Mouse (Mus musculus) embryonic facial prominence, embryonic 10.5 days (tissue): ENCODE data around the gene Ddah1. TPM values are rescaled to one million over a fixed set of nuclear protein-coding genes. Genes with fewer than 3 reads are reported as not detected.

Experiments
- DNase-seq: peaks from one replicate; pipeline ENCODE4 v3.0.0-alpha.2; 2017; ENCODE audit warnings: low spot score
- H3K27ac ChIP-seq: fragments of 300-500 bp; sonication (generic); replicated peaks from 2 replicates; pipeline ENCODE4 v1.5.1; 2016; ENCODE audit warnings: mild to moderate bottlenecking
- H3K27me3 ChIP-seq: fragments of 300-500 bp; sonication (generic); replicated peaks from 2 replicates; pipeline ENCODE4 v1.6.1; 2016; ENCODE audit warnings: low read depth, mild to moderate bottlenecking; ENCODE audit not compliant: poor library complexity, severe bottlenecking
- H3K36me3 ChIP-seq: fragments of 300-500 bp; sonication (generic); replicated peaks from 2 replicates; pipeline ENCODE4 v1.6.1; 2016; ENCODE audit warnings: mild to moderate bottlenecking, moderate library complexity
- H3K4me1 ChIP-seq: fragments of 300-500 bp; sonication (generic); 2 replicates; pipeline ENCODE4 v1.6.1; 2016
- H3K4me3 ChIP-seq: fragments of 300-500 bp; sonication (generic); 2 replicates; pipeline ENCODE4 v1.5.1; 2016; ENCODE audit warnings: mild to moderate bottlenecking, moderate library complexity
- H3K9me3 ChIP-seq: fragments of 300-500 bp; sonication (generic); 2 replicates; pipeline ENCODE4 v1.6.1; 2016; ENCODE audit warnings: mild to moderate bottlenecking
- WGBS: fragments of 180-500 bp; shearing (Covaris S2); methylation state at CpG from one replicate; pipeline ENCODE4 v1.1.7; 2016; 5-methylcytosine and 5-hydroxymethylcytosine counted together
- polyA plus RNA-seq: library from polyadenylated mRNA; unstranded; fragments of >200 nt; fragmentation: Nextera tagmentation; extraction: Ambion mirVana; gene quantifications from 2 replicates; pipeline ENCODE4 v1.2.1, GENCODE M21; 2016

Ddah1 gene
- polyA plus RNA-seq, 1 experiment from 2014 or later, result 22.4 TPM

DNA sequence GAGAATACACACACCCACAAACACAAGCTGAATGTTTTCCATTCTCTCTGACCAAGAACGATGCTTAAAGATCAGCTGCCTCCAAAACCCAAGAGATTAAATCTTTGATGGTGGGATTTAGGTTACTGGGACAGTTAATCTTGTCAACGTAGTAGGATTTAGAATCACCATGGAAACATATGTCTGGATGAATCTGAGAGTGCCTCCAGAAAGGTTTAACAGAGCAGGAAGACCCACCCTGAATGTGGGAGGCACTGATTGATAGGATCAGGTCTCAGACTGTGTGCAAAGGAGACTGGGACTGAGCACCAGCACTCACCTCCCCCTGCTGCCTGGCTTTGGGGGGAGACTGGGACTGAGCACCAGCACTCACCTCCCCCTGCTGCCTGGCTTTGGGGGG is 124.8 kb downstream of the Ddah1 start:
- 0 out of 2 replicates have a peak overlapping the region, but pooled peaks have one; percentile 10 for H3K27ac ChIP-seq
- 64% methylated on average over 2 of the region's 2 CpGs for WGBS
- no peak overlapping the region for H3K4me3 ChIP-seq
- H3K36me3 ChIP-seq, result no peaks in the 10 kb centered on the region
- DNase-seq, result no peak
- H3K9me3 ChIP-seq, result no peaks in the 10 kb centered on the region
- no peaks in the 10 kb centered on the region for H3K27me3 ChIP-seq
- peaks cover 27% of the 10 kb centered on the region for H3K4me1 ChIP-seq

DNA sequence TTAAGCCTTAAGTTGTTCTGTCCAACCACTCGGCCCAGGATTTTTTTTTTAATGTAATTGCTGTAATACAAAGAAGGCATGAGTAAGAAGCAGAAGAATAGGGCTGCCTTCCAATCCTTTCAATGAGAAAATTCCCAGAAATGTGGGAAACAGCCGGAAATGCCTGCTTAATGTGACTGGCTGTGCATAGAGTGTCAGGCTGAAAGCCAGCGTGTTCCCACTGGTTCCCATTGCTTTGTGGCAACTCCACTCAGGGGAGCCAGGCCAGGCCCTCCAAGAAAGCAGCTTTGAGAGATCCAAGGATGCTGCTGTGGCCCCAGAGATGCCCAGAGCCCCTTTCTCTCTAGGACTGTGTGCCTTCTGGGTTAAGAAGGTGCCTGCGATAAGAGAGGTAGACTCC is 126.9 kb downstream of the Ddah1 start:
- Histone ChIP-seq H3K27ac (peak overlapping the region; percentile 69; the same call in 1 of the 2 replicates), H3K36me3 (0 out of 2 replicates have a peak, but pooled peaks cover 3% of the 10 kb centered on the region), H3K27me3 (no peaks in the 10 kb centered on the region), H3K9me3 (no peaks in the 10 kb centered on the region), H3K4me3 (no peak overlapping the region), H3K4me1 (peaks cover 27% of the 10 kb centered on the region)
- DNase-seq, result no peak
- WGBS, result 76% methylated on average over 4 of the region's 4 CpGs

DNA sequence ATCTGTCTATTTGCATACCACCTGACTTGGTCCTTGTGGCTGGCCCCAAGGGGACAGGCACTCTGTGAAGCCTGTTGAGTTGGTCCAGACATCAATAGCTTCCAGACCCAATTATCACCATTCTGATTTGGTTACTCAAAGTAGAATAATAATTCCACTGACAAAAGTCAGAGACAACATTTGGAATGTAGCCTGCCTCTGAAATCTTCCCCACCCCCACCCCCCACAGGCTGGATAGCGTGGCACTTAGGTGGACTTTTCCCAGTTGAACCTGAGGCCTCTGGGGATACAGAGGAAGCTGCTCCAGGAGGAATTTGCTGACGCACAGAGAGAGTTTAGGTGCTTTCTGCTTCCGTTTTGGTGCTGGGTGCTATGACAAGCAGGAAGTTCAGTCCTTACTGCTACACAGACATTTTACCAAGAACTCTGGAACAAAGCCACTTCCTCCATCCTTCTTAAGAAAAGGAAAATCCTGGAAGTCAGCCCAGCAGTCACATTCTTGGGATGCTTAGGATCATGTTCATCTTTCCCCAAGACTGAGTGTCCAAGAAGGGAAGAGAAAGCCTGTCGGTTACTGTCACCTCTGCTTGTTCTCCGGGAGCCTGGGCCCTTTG is 127.5 kb downstream of the Ddah1 start:
- Histone ChIP-seq H3K36me3 (0 out of 2 replicates have a peak, but pooled peaks cover 3% of the 10 kb centered on the region), H3K27ac (peak overlapping the region; percentile 69), H3K4me1 (peaks cover 30% of the 10 kb centered on the region), H3K4me3 (no peak overlapping the region), H3K9me3 (no peaks in the 10 kb centered on the region), H3K27me3 (no peaks in the 10 kb centered on the region)
- DNase-seq, result no peak
- WGBS, result 51% methylated on average over 5 of the region's 5 CpGs

DNA sequence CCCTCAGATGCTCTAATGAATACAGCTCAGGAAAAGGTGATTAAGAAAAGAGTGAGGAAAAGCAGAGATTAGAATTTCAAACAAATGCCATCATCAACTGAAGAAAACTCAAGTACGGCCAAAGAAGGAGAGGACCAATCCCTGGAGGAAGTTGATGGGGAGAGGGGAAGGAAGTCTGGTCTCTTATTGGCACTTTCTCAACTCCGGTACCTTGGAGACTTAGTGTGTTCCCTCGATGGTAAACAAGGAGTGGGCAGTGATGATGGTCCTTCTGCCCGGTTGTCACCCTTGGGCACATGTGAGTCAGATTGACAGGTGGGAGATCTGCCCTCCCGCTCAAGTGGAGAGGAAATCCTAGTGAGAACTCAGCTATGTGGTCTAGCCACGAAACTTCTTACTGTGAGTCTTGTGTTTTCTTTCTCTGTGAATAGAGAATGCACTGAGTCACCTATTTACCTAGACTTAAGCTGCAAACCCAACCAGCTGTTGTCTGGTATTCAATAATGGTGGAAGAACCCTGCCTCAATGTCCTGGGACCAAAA is 129.0 kb downstream of the Ddah1 start:
- no peak overlapping the region for H3K4me3 ChIP-seq
- H3K36me3 ChIP-seq, result 0 out of 2 replicates have a peak, but pooled peaks cover 3% of the 10 kb centered on the region
- peaks cover 21% of the 10 kb centered on the region for H3K4me1 ChIP-seq
- no peaks in the 10 kb centered on the region for H3K9me3 ChIP-seq
- 83% methylated on average over 6 of the region's 6 CpGs for WGBS
- DNase-seq, result no peak
- H3K27ac ChIP-seq, result no peak overlapping the region
- H3K27me3 ChIP-seq, result no peaks in the 10 kb centered on the region

DNA sequence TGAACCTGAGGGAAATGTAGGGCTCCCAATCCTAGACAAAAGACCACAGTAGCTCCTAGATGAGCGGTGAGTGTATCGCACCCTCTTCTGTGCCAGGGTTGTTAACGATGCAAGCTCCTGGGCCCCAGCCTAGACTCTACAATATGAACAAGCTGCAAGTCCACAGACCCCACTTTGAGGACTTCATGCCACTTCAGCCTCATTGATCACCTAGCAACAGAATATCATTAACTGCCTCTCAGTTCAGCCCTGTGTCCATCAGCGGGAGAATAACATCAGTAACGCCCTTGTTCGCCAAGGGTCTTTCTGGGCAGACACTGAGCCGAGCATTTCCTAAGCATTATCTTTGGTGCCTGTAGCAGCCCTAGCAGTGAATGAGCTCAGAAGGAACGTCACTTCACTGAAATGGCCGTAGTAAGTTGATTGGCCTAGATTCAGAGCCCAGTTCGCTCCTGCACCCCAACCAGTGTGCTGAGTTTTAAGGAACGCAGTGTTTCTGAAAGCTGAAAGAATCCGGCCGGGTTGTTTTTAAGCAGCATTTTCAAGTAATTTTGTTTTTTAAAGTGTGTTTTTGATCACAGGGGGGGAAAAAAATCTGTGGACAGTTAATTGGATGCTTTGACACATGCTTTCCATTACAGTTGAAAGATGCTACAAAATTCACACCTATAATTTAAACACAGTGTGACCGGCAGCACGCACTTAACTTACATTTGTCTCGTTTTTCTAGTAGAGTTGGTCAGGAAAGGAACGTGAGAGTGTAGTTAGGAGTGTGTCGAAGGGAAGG is 132.1 kb downstream of the Ddah1 start:
- H3K36me3 ChIP-seq, result 0 out of 2 replicates have a peak, but pooled peaks cover 3% of the 10 kb centered on the region
- H3K4me1 ChIP-seq, result peaks cover 14% of the 10 kb centered on the region
- H3K9me3 ChIP-seq, result no peaks in the 10 kb centered on the region
- no peaks in the 10 kb centered on the region for H3K27me3 ChIP-seq
- no peak overlapping the region for H3K4me3 ChIP-seq
- peak; percentile 22 for DNase-seq
- WGBS, result 77% methylated on average over 18 of the region's 18 CpGs
- no peak overlapping the region for H3K27ac ChIP-seq

DNA sequence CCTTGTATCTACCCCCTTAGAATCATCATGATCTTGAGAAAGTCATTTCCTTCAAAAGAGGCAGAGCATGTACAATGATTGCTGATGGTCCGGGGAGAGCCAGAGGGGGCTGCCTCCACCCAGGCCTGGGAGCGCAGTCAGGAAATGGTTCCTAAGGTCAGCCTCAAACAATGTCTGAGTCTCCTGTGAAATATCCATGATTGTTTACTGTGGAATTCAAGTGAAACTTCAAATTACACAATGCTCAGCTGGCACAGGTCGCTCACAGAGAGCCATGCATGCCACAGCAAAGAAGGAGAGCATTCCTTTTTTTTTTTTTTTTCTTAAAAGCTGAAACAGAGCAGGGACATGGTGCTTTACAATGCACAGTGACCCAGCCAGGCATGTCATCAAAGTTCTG is 134.0 kb downstream of the Ddah1 start:
- H3K4me1 ChIP-seq, result peaks cover 2% of the 10 kb centered on the region; the same call in 1 of the 2 replicates
- DNase-seq, result no peak
- H3K27me3 ChIP-seq, result no peaks in the 10 kb centered on the region
- H3K27ac ChIP-seq, result no peak overlapping the region
- H3K4me3 ChIP-seq, result no peak overlapping the region
- WGBS, result 78% methylated on average over 3 of the region's 3 CpGs
- H3K9me3 ChIP-seq, result no peaks in the 10 kb centered on the region
- 0 out of 2 replicates have a peak, but pooled peaks cover 3% of the 10 kb centered on the region for H3K36me3 ChIP-seq

DNA sequence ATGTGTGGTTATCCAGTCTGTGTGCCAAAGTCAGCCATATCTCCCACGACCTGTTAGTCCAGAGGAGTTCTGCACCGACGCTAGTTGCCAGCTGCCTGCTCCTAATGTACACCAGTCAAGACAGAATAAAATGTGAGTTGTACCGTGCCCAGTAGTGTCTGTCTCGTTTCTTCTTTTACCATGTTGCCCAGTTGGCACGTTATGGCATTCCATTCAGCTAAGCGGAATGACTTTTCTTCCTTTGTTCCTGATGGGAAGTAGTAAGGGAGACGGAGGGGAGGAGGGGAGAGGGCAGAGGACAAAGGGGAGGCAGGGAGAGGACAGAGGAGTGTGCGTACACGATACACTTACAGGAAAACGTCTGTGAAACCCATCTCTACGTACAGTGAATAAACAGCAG is 135.7 kb downstream of the Ddah1 start:
- H3K4me1 ChIP-seq, result peaks cover 2% of the 10 kb centered on the region; the same call in 1 of the 2 replicates
- no peak overlapping the region for H3K4me3 ChIP-seq
- no peak overlapping the region for H3K27ac ChIP-seq
- DNase-seq, result no peak
- no peaks in the 10 kb centered on the region for H3K9me3 ChIP-seq
- WGBS, result 82% methylated on average over 12 of the region's 12 CpGs
- H3K36me3 ChIP-seq, result 0 out of 2 replicates have a peak, but pooled peaks cover 3% of the 10 kb centered on the region
- no peaks in the 10 kb centered on the region for H3K27me3 ChIP-seq

DNA sequence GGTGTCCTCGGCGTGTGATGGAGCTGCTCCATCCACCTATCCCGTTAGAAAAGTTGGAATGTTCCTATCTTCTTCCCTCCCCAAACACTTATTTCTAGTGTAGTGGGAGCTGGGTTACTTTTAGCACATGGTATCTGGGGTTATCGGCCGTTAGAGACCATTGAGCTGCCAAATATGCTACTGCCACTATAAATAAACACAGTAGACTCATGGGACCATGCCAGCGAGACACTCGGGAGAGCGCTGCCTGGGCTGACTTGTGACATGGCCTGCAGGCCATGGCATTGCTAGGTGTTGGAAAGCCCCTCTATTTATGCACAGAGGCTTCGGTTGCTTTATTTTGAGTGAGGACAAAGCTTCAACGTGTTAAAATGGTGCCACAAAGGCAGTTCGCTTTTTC is 139.3 kb downstream of the Ddah1 start:
- no peaks in the 10 kb centered on the region for H3K9me3 ChIP-seq
- no peak overlapping the region for H3K27ac ChIP-seq
- no peak for DNase-seq
- no peaks in the 10 kb centered on the region for H3K4me1 ChIP-seq
- H3K27me3 ChIP-seq, result no peaks in the 10 kb centered on the region
- no peak overlapping the region for H3K4me3 ChIP-seq
- 86% methylated on average over 11 of the region's 11 CpGs for WGBS
- no peaks in the 10 kb centered on the region for H3K36me3 ChIP-seq

DNA sequence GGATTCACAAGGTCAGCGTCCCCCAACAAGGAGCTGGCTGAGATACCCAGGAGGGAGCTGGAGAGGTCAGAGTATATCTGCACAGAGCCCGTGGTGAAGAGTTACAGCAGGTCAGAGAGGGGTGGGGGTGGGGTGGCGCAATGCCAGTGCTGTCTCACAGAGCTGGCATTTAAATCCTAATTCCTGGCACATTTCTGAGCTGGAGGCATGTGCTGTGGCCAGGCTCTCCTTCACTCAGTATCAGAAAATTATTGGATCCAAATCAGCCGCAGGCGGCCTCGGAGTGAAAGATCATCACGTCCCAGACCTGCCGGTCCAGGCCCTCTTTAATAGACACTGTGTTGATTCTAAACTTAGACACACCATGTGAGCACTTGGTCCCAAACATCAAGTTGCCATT is 141.4 kb downstream of the Ddah1 start:
- Histone ChIP-seq H3K4me1 (no peaks in the 10 kb centered on the region; the same call in 1 of the 2 replicates), H3K27ac (no peak overlapping the region), H3K27me3 (no peaks in the 10 kb centered on the region), H3K9me3 (no peaks in the 10 kb centered on the region), H3K4me3 (no peak overlapping the region), H3K36me3 (no peaks in the 10 kb centered on the region)
- WGBS, result 87% methylated on average over 8 of the region's 8 CpGs
- no peak for DNase-seq

DNA sequence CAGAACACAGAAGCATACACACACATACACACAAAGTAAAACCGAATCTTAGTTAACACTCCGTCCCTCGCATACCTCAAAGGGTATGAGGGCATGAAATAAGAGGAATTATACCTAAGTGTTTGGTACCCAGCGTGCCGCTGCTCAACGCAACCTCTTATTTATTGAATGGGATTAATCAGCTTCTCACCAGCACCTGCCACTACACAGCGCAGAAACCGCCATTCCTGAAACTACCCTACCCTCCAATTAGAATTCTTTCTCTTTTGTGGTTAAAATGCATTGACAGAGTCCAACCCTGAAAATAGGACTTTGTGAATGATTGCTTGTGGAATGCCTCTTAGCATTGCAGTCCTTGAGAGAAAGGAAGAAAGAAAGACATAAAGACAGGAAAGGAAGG is 145.1 kb downstream of the Ddah1 start:
- Histone ChIP-seq H3K27me3 (no peaks in the 10 kb centered on the region), H3K36me3 (no peaks in the 10 kb centered on the region), H3K4me1 (peaks cover 6% of the 10 kb centered on the region), H3K4me3 (no peak overlapping the region), H3K9me3 (no peaks in the 10 kb centered on the region), H3K27ac (no peak overlapping the region)
- no peak for DNase-seq
- WGBS, result 89% methylated on average over 8 of the region's 8 CpGs

DNA sequence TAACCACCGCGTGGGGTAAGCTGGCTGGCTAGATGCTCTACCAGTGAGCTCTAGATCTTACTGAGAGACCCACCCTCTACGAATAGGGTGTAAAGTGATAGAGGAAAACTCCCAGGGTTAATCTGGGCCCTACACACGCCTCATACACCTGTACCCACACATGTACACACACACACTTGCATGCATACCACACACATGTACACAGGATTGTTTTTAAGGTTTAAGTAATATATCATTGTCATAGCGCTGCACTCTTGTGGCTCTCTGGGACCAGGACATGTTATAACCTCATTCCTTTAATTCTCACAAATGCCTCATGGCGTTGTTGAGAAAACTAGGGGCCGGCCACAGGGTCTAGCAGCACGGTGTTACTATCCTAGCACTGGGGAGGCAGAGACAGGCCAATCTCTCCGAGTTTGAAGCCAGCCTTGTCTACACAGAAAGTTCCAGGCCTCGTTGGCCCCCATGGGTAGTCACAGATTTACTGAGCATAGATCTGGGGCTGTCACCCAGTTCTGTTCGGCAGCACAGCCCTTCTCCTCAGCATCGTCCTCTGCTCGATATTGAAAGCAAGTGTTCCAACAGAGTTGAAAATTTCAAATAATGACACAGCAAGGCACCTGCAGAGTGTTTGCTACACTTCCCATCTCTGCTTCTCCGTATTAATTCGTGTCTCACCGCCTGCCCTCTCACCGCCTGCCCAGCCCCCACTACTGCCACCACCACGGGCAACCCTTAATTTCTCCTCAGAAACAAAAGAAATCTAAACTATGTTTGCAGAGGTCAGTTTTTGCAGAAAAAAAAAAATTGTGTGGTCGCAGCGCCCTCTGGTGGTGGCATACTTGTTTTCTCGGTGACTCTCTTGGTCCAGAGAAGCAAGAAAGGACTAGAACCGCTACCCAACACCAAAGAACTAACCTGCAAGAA is 146.6 kb downstream of the Ddah1 start:
- Histone ChIP-seq H3K4me1 (peaks cover 6% of the 10 kb centered on the region), H3K9me3 (no peaks in the 10 kb centered on the region), H3K4me3 (peak overlapping the region; percentile 28; the same call in 1 of the 2 replicates), H3K27ac (peak overlapping the region; percentile 70), H3K27me3 (no peaks in the 10 kb centered on the region), H3K36me3 (no peaks in the 10 kb centered on the region)
- peak; percentile 85 for DNase-seq
- 50% methylated on average over 22 of the region's 22 CpGs for WGBS

DNA sequence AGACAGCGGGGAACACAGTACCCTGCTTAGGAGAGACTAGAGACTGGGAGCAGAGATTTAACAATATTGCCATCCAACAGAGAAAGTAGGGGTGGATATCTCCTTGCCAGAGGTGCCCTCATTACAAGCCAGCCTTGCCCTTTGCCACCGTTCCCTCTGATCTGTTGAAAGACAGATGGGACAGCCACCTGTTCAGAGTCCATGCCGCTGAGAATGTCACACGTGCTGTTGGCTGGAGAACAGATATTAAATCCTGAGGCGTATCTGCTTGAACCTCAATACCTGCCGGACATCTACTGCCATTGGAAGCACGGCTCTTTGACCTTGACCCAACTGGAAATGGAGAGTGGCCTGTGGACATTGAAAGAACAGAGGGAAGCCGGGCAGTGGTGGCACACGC is 148.1 kb downstream of the Ddah1 start:
- Histone ChIP-seq H3K27me3 (no peaks in the 10 kb centered on the region), H3K36me3 (no peaks in the 10 kb centered on the region), H3K27ac (no peak overlapping the region), H3K9me3 (no peaks in the 10 kb centered on the region), H3K4me3 (no peak overlapping the region), H3K4me1 (peaks cover 6% of the 10 kb centered on the region)
- no peak for DNase-seq
- 89% methylated on average over 9 of the region's 9 CpGs for WGBS
